Mouse (Mus musculus) adrenal gland, adult 8-10 months (tissue): ENCODE measurements around the gene Bcan. TPM values are rescaled to one million over a fixed set of nuclear protein-coding genes. Genes with fewer than 3 reads are reported as not detected.

Experiments
- DNase-seq: peaks from one replicate; pipeline ENCODE4 v3.0.0; 2022
- total RNA-seq, 4 experiments: library from RNA; stranded (reverse); gene quantifications; 2 replicates each; pipeline ENCODE4 v1.2.4; 2022

The Bcan gene
- total RNA-seq, 4 experiments from 2014 or later = 83.1 to 117 (median 106) TPM

DNA sequence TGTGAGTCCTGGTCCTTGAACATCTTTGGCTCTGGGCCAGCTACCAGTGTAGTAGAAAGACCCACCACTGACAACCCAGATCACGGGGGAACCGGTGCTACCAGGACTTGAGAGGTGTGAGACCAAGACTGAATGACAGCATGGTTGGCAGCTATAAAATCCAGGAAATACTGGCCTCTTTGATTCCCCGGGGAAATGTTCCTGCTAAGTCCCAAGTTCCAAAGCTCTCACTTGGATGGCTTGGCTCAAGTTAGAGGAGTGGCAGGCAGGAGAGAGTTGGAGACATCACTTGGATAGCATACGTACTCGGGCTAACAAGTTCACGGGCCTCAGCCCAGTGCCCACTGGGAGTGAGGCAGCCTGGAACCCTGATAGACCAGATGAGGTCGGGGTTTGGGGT is 56.4 kb downstream of the Bcan start:
- no peak for DNase-seq

GRCm38 (mm10) chr3:87942471-87942870 is 57.6 kb downstream of the Bcan start:
- DNase-seq = no peak

- DNase-seq = no peak
Observed at GRCm38 (mm10) chr3:87940611-87941010, 59.4 kb downstream of the Bcan start.

Other genes starting within 250 kb of the Bcan start
- 10 to 100 TPM in 2 of 4 experiments, 1 to 10 TPM in 2; 6.3 to 30.5 (median 13.1) TPM for gene Ntrk1, start 205.1 kb downstream of the Bcan start, total RNA-seq
- gene Insrr, start 203.3 kb downstream of the Bcan start, total RNA-seq = 1 to 10 TPM in 2 of 4 experiments, under 1 TPM in 2; 0.32 to 3.7 (median 1.9) TPM
- 10 to 100 TPM; 26.0 to 35.9 (median 29.7) TPM for gene Pear1, start 175.9 kb downstream of the Bcan start, total RNA-seq
- gene Sh2d2a, start 153.5 kb downstream of the Bcan start, total RNA-seq = under 1 TPM; 0.20 to 0.62 (median 0.32) TPM
- 10 to 100 TPM; 47.5 to 49.4 (median 48.7) TPM for gene Prcc, start 114.6 kb downstream of the Bcan start, total RNA-seq
- 100 to 1,000 TPM; 163 to 180 (median 172) TPM for gene Hdgf, start 93.9 kb downstream of the Bcan start, total RNA-seq
- gene Mrpl24, start 80.7 kb downstream of the Bcan start, total RNA-seq = 100 to 1,000 TPM; 121 to 146 (median 131) TPM
- 10 to 100 TPM; 17.9 to 20.0 (median 19.5) TPM for gene Isg20l2, start 69.9 kb downstream of the Bcan start, total RNA-seq
- 10 to 100 TPM; 18.6 to 27.6 (median 21.9) TPM for gene Rrnad1, start 69.5 kb downstream of the Bcan start, total RNA-seq
- gene Crabp2, start 51.6 kb downstream of the Bcan start, total RNA-seq = 1 to 10 TPM in 1 of 4 experiments, under 1 TPM in 2, not detected in 1; 0.31 to 1.0 (median 0.35) TPM
- gene Nes, start 29.2 kb downstream of the Bcan start, total RNA-seq = 10 to 100 TPM in 1 of 4 experiments, 1 to 10 TPM in 3; 4.3 to 14.4 (median 6.8) TPM
- gene Hapln2, start 27.4 kb upstream of the Bcan start, total RNA-seq = not detected
- gene Gpatch4, start 42.9 kb upstream of the Bcan start, total RNA-seq = 10 to 100 TPM; 12.9 to 16.6 (median 14.9) TPM
- 100 to 1,000 TPM; 150 to 161 (median 155) TPM for gene Naxe, start 58.3 kb upstream of the Bcan start, total RNA-seq
- gene Ttc24, start 78.1 kb upstream of the Bcan start, total RNA-seq = not detected
- 1 to 10 TPM in 1 of 4 experiments, under 1 TPM in 3; 0.61 to 2.3 (median 0.73) TPM for gene Iqgap3, start 81.7 kb upstream of the Bcan start, total RNA-seq
- 100 to 1,000 TPM in 1 of 4 experiments, 10 to 100 TPM in 3; 82.0 to 111 (median 89.0) TPM for gene Mef2d, start 142.1 kb upstream of the Bcan start, total RNA-seq